Mouse (Mus musculus) stomach, embryonic 14.5 days (tissue): ENCODE results near the gene Immp1l. TPM values are rescaled to one million over a fixed set of nuclear protein-coding genes. Genes with fewer than 3 reads are reported as not detected.

Source experiments
- ATAC-seq: fragments of 200-750 bp; cut with Nextera tagmentation; 2 replicates; pipeline ENCODE4 v1.8.0; 2017; ENCODE audit warnings: low read depth, moderate TSS enrichment; ENCODE audit not compliant: insufficient number of reproducible peaks, insufficient read depth, low FRiP score
- H3K27ac ChIP-seq: fragments of 300-500 bp; sonication (generic); 2 replicates; pipeline ENCODE4 v1.5.1; 2014; ENCODE audit warnings: mild to moderate bottlenecking, low read length, moderate library complexity, mixed read lengths
- H3K27me3 ChIP-seq: fragments of 300-500 bp; sonication (generic); 2 replicates; pipeline ENCODE4 v1.6.1; 2014; ENCODE audit warnings: low read length, control low read depth, mixed read lengths; ENCODE audit not compliant: control insufficient read depth, insufficient read depth
- H3K36me3 ChIP-seq: fragments of 300-500 bp; sonication (generic); 2 replicates; pipeline ENCODE4 v1.6.1; 2014; ENCODE audit warnings: mild to moderate bottlenecking, control low read depth, low read length, moderate library complexity, mixed read lengths; ENCODE audit not compliant: control insufficient read depth, insufficient read depth
- H3K4me1 ChIP-seq: fragments of 300-500 bp; sonication (generic); 2 replicates; pipeline ENCODE4 v1.6.1; 2014; ENCODE audit warnings: low read length, control low read depth, mixed read lengths; ENCODE audit not compliant: control insufficient read depth, insufficient read depth
- H3K4me2 ChIP-seq: fragments of 300-500 bp; sonication (generic); replicated peaks from 2 replicates; pipeline ENCODE4 v1.6.1; 2014; ENCODE audit warnings: low read depth, low read length, control low read depth
- H3K4me3 ChIP-seq: fragments of 300-500 bp; sonication (generic); 2 replicates; pipeline ENCODE4 v1.5.1; 2014; ENCODE audit warnings: low read depth, low read length, control low read depth
- H3K9ac ChIP-seq: fragments of 300-500 bp; sonication (generic); replicated peaks from 2 replicates; pipeline ENCODE4 v1.6.1; 2014; ENCODE audit warnings: low read depth, mild to moderate bottlenecking, control low read depth, low read length, moderate library complexity, mixed read lengths
- H3K9me3 ChIP-seq: fragments of 300-500 bp; sonication (generic); 2 replicates; pipeline ENCODE4 v1.6.1; 2016; ENCODE audit warnings: low read depth, low read length, control low read depth; ENCODE audit not compliant: control insufficient read depth
- WGBS: fragments of 180-500 bp; shearing (Covaris S2); extraction: QIAGEN DNeasy Blood & Tissue Kit; methylation state at CpG from one replicate; pipeline ENCODE4 v1.1.7; 2014; 5-methylcytosine and 5-hydroxymethylcytosine counted together
- microRNA-seq: library from miRNA; unstranded; fragments of <30 nt; microRNA quantifications from one replicate; pipeline ENCODE4, GENCODE M21; 2016
- polyA plus RNA-seq: library from polyadenylated mRNA; unstranded; fragments of >200 nt; fragmentation: Nextera tagmentation; extraction: Ambion mirVana; gene quantifications from 2 replicates; pipeline ENCODE4 v1.2.1, GENCODE M21; 2014

Immp1l gene
- polyA plus RNA-seq, 1 experiment from 2014 or later = 149 TPM

DNA sequence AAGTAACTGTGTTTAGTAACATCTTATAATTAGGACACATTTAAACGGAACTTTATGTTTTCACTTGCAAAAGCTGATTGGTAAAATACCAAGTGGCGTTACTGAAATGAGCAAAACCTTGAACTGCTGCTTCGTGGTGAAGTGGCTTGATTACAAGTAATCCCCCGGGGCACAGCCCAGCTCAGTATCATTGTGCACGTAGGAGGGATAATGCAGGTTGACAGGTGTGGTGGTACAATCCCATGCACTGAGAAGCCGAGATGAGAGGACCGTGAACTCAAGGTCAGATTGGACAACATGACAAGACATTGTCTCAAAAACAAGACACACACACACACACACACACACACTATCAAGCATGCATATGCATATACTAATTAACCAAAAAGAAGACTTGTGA, 80.8 kb downstream of the Immp1l start:
- Histone ChIP-seq H3K4me2 (no peak overlapping the region), H3K27ac (no peak overlapping the region), H3K4me3 (no peak overlapping the region), H3K4me1 (no peaks in the 10 kb centered on the region), H3K9me3 (no peaks in the 10 kb centered on the region), H3K27me3 (no peaks in the 10 kb centered on the region), H3K9ac (no peak overlapping the region), H3K36me3 (no peaks in the 10 kb centered on the region)
- no peak for ATAC-seq
- WGBS = 89% methylated on average over 7 of the region's 7 CpGs

DNA sequence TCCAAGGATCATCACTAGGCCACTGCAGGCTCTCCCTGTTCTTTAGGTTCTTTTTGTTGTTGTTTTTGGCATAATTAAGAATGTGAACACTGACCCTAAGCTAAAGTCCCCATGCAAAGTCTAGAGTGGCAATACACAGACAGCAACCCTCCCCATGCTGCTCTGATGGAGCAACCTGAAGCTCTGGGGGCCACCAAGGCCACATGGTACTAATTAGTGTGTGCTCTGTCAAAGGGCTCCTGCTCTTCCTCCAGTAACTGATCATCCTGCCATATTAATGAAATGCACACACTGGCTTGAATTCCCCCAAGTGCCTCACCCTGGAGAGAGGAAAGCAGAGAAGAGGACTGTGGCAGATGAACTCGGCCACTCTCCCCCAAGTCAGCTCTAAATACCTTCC, 82.7 kb downstream of the Immp1l start:
- Histone ChIP-seq H3K27me3 (no peaks in the 10 kb centered on the region), H3K4me2 (no peak overlapping the region), H3K36me3 (no peaks in the 10 kb centered on the region), H3K9ac (no peak overlapping the region), H3K9me3 (no peaks in the 10 kb centered on the region), H3K4me1 (no peaks in the 10 kb centered on the region), H3K27ac (no peak overlapping the region), H3K4me3 (no peak overlapping the region)
- ATAC-seq = no peak
- WGBS = 50% methylated on average over 1 of the region's 1 CpGs

DNA sequence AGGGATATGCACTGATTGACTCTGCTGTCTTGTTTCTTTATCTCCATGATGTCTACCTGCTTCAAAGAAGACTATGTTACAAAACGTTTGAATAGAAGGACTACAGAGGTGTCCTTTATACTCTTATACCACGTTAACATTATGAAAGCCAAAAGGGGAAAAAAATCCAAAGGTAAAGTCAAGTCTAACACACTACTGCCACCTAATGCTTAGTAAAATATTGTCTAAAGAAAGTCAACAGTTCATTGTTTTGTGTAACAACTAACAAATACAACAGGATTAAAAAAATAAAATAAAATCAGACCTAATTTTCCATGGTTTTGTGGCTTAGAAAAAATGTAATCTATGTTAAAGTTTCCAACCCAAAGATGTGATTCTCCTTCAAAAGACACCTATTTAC, 83.6 kb downstream of the Immp1l start:
- ATAC-seq = no peak
- 38% methylated on average over 2 of the region's 2 CpGs for WGBS
- H3K4me3 ChIP-seq = no peak overlapping the region
- no peak overlapping the region for H3K4me2 ChIP-seq
- no peak overlapping the region for H3K27ac ChIP-seq
- no peaks in the 10 kb centered on the region for H3K9me3 ChIP-seq
- H3K27me3 ChIP-seq = no peaks in the 10 kb centered on the region
- no peaks in the 10 kb centered on the region for H3K36me3 ChIP-seq
- no peaks in the 10 kb centered on the region for H3K4me1 ChIP-seq
- H3K9ac ChIP-seq = no peak overlapping the region

DNA sequence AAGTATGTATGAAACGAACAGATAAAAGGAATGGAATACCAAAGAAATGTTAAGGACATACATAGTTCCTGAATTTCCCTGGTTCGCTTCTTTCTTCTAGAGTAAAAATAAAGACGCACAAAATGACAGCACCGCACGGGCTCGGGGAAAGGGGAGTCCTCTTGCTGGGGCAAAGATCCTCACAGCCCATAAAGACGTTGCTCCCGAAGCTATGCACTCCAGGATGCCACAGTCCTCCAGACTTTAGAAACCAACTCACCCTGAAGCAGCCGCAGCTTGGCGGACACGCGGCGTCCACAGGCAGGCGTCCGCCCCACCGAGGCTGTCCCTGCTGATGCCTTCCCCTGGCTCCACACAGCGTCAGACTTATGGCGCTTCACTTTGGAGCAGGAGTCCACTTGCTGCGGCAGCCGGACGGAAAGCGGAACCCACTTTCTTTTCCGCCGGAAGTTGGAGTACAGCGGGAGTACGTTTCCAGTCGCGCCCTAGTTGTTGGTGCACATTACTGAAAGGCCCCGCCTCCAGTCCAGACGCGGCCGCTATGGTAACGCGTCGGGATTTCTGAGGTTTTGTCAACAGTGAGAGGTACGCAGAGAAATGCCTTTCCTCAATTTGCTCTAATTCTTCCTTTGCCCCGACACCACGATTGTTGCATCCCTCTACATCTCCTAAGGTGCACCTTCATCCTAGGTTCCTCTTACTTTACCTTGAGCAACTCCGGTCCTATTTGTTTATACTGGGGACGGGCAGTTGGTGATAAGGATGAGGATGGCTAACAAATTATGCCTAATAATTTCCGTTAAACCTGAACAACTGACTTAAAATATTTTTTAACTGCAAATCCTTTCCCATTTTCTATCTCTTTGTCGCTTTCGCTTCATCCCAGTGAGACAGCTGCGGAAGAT, 98.6 kb downstream of the Immp1l start, which contains the start of gene Dnajc24:
Gene Dnajc24, minus strand, starts transcription at position 715 of the 905 bp plus-strand sequence.
- H3K27me3 ChIP-seq = no peaks in the 10 kb centered on the region
- H3K36me3 ChIP-seq = peaks cover 2% of the 10 kb centered on the region; the same call in 1 of the 2 replicates
- H3K9ac ChIP-seq = peak within 1 kb of the TSS; percentile 82
- peak; percentile 94 for ATAC-seq
- peak within 1 kb of the TSS; percentile 64 for H3K4me2 ChIP-seq
- peak within 1 kb of the TSS; percentile 84 for H3K4me3 ChIP-seq
- H3K9me3 ChIP-seq = no peaks in the 10 kb centered on the region
- no peaks in the 10 kb centered on the region for H3K4me1 ChIP-seq
- 2% methylated on average over 44 of the region's 44 CpGs for WGBS
- peak within 1 kb of the TSS; percentile 56; the same call in 1 of the 2 replicates for H3K27ac ChIP-seq

DNA sequence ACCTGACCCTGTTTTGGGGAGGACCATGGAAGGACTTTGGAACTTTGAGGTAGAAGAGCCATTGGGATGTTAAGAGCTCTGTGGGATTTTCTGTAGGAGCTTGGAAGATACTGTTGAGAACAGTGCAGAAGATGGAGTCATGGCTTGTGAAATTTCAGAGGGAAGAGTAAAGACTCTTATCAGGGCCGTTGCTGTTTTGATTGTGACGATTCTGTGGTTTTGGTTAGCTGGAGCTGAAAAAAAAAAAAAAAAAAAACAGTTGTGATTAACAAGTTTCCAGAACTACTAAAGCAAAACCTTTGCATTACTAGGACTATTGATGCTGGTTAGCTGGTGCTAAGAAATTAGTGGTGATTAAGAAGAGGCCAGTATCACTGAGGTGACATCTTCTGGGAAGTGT, 104.0 kb downstream of the Immp1l start:
- Histone ChIP-seq H3K9me3 (no peaks in the 10 kb centered on the region), H3K4me1 (no peaks in the 10 kb centered on the region), H3K4me3 (no peak overlapping the region), H3K36me3 (no peaks in the 10 kb centered on the region), H3K27me3 (no peaks in the 10 kb centered on the region), H3K27ac (no peak overlapping the region), H3K4me2 (no peak overlapping the region), H3K9ac (no peak overlapping the region)
- ATAC-seq = no peak
- 71% methylated on average over 2 of the region's 2 CpGs for WGBS

Small RNA genes lying within 50 kb of the gene (microRNA-seq; reads per million reads assigned to microRNA genes)
- not detected for gene Gm22002

Other genes starting within 250 kb of the Immp1l start
- 0.69 and 0.91 TPM in 2 replicates for gene Pax6, start 235.7 kb upstream of the Immp1l start, polyA plus RNA-seq
- gene Elp4, start 74 bp upstream of the Immp1l start, polyA plus RNA-seq = 34.2 and 40.4 TPM in 2 replicates
- 38.8 and 39.8 TPM in 2 replicates for gene Dnajc24, start 98.9 kb downstream of the Immp1l start, polyA plus RNA-seq